ENCODE assay signal across 12 mouse cellular contexts in genomic region chr1:135131560-135131959, GRCm38 (mm10). TPM values are rescaled to one million over a fixed set of nuclear protein-coding genes. Genes with fewer than 3 reads are reported as not detected.
DNase-seq lines count a peak whose midpoint lies in the region; ATAC-seq and TF ChIP-seq lines count a peak whose summit lies in the region.
"Had no signal": no experiment of that assay in that cellular context is flagged by ENCODE, and none has a peak within 500 bp of the region (broad histone marks: within the 10 kb centered on the region; RNA-seq: fewer than 3 reads in every experiment).

No protein-coding gene starts in this region.

- no peak for TF ChIP-seq CTCF in heart, adult 2 months (IDR thresholded peaks at IDR 0.05)
- TF ChIP-seq CTCF in lung, postnatal 0 days (IDR thresholded peaks at IDR 0.05): no peak

- H3K27ac ChIP-seq in heart, adult 2 months: 0 out of 2 replicates have a peak overlapping the region, but pooled peaks have one; percentile 17
- peak overlapping the region; percentile 39; the same call in 1 of the 2 replicates for H3K27ac ChIP-seq in lung, postnatal 0 days (ENCODE audit: low read length)
- H3K27ac ChIP-seq in limb, embryonic 10.5 days: peak overlapping the region; percentile 46; the same call in 1 of the 2 replicates
- H3K27ac ChIP-seq: neural tube, embryonic 12.5 days had no signal

- no peaks in the 10 kb centered on the region for H3K4me1 ChIP-seq in heart, adult 2 months (ENCODE audit: control insufficient read depth, insufficient read depth, low read length)
- H3K4me1 ChIP-seq in lung, postnatal 0 days (ENCODE audit: insufficient read depth, low read depth, low read length): no peaks in the 10 kb centered on the region
- H3K4me1 ChIP-seq in limb, embryonic 10.5 days: peaks cover 58% of the 10 kb centered on the region

- no peak for ATAC-seq in lung, postnatal 0 days

- no peak overlapping the region for H3K9ac ChIP-seq in heart, adult 2 months (ENCODE audit: low read depth, low read length)
- H3K9ac ChIP-seq in lung, postnatal 0 days (replicated peaks; ENCODE audit: low read depth): no peak overlapping the region
- H3K9ac ChIP-seq: neural tube, embryonic 12.5 days had no signal

- H3K4me2 ChIP-seq in lung, postnatal 0 days (replicated peaks; ENCODE audit: low read depth, low read length): no peak overlapping the region
- H3K4me2 ChIP-seq: neural tube, embryonic 12.5 days had no signal

- DNase-seq in heart, adult 2 months: no peak
- no peak for DNase-seq in heart, postnatal 14 days
- no peak for DNase-seq in lung, postnatal 0 days (ENCODE audit: low spot score)
- no peak for DNase-seq in lung, postnatal 4 days
- DNase-seq in limb, embryonic 10.5 days (ENCODE audit: low spot score): no peak
- DNase-seq in thymus, postnatal 10 days (ENCODE audit: low spot score in 2 of 2): peak; percentile 63 to 64
- no peak for DNase-seq in cerebellum, adult 11-12 months
- DNase-seq in right cerebral cortex, postnatal 14 days: no peak

- H3K27me3 ChIP-seq in heart, adult 2 months (ENCODE audit: control insufficient read depth, insufficient read depth, low read length): no peaks in the 10 kb centered on the region
- H3K27me3 ChIP-seq in lung, postnatal 0 days (replicated peaks; ENCODE audit: insufficient read depth, low read length): no peaks in the 10 kb centered on the region
- H3K27me3 ChIP-seq in limb, embryonic 10.5 days (ENCODE audit: low read depth, poor library complexity, severe bottlenecking): peaks cover 22% of the 10 kb centered on the region

- TF ChIP-seq EP300 in heart, adult 2 months (IDR thresholded peaks at IDR 0.05; ENCODE audit: insufficient read depth, low read depth, low read length): no peak
- no peak for TF ChIP-seq EP300 in lung, postnatal 0 days (IDR thresholded peaks at IDR 0.05)

- H3K79me2 ChIP-seq in heart, adult 2 months (replicated peaks; ENCODE audit: control insufficient read depth, insufficient read depth, low read length): no peaks in the 10 kb centered on the region

- intact Hi-C loops in heart, adult 2 months (cut with DNase I): no loop called here
- intact Hi-C loops in heart, postnatal 14 days (cut with DNase I): loop anchor here (2.0 kb wide), 1 partner anchor 19 kb away; no protein-coding TSS in a partner anchor

- H3K9me3 ChIP-seq in lung, postnatal 0 days (ENCODE audit: low read length): no peaks in the 10 kb centered on the region
- no peaks in the 10 kb centered on the region for H3K9me3 ChIP-seq in limb, embryonic 10.5 days (replicated peaks)
- H3K9me3 ChIP-seq: neural tube, embryonic 12.5 days had no signal

- no peak overlapping the region for H3K4me3 ChIP-seq in heart, adult 2 months
- no peak overlapping the region for H3K4me3 ChIP-seq in lung, postnatal 0 days (ENCODE audit: low read depth, low read length)
- no peak overlapping the region for H3K4me3 ChIP-seq in limb, embryonic 10.5 days
- H3K4me3 ChIP-seq: neural tube, embryonic 12.5 days had no signal

- no peak for TF ChIP-seq POLR2A in heart, adult 2 months (IDR thresholded peaks at IDR 0.05; ENCODE audit: insufficient read depth, low read depth, low read length)

- H3K36me3 ChIP-seq in heart, adult 2 months (ENCODE audit: control insufficient read depth, insufficient read depth, low read length): no peaks in the 10 kb centered on the region
- H3K36me3 ChIP-seq in lung, postnatal 0 days (ENCODE audit: insufficient read depth, low read length): no peaks in the 10 kb centered on the region
- no peaks in the 10 kb centered on the region for H3K36me3 ChIP-seq in limb, embryonic 10.5 days
- H3K36me3 ChIP-seq: neural tube, embryonic 12.5 days had no signal

- whole genome bisulfite sequencing in heart, adult 2 months: 48% methylated on average over 8 of the region's 8 CpGs
- 19% methylated on average over 8 of the region's 8 CpGs for WGBS in lung, postnatal 0 days
- 56% methylated on average over 8 of the region's 8 CpGs for WGBS in limb, embryonic 10.5 days

RNA-seq across cellular contexts. Expression of gene Ptpn7, which starts 0.9 kb away (rescaled TPM):
- under 1 TPM; 0.73 to 0.82 TPM for total RNA-seq in heart, adult 2 months (2021)
- 0.82 and 1.4 TPM in 2 replicates for polyA plus RNA-seq in heart, adult 2 months (2012; rRNA removed)
- total RNA-seq in heart, postnatal 14 days (2021): 1 to 10 TPM in 1 of 2 experiments, under 1 TPM in 1; 0.72 to 3.3 TPM
- polyA plus RNA-seq in lung, postnatal 0 days (2015; fragmentation: Nextera tagmentation; extraction: Ambion mirVana): 2.9 and 3.0 TPM in 2 replicates
- polyA plus RNA-seq in limb, embryonic 10.5 days (2016; fragmentation: Nextera tagmentation; extraction: Ambion mirVana): 1.4 and 1.9 TPM in 2 replicates

RNA-seq across cellular contexts. Expression of gene Arl8a, which starts 15.1 kb away (rescaled TPM):
- 10 to 100 TPM; 20.1 to 21.0 TPM for total RNA-seq in heart, adult 2 months (2021)
- 30.5 and 32.5 TPM in 2 replicates for polyA plus RNA-seq in heart, adult 2 months (2012; rRNA removed)
- 10 to 100 TPM; 25.7 to 28.0 TPM for total RNA-seq in heart, postnatal 14 days (2021)
- polyA plus RNA-seq in lung, postnatal 0 days (2015; fragmentation: Nextera tagmentation; extraction: Ambion mirVana): 51.8 and 56.3 TPM in 2 replicates
- polyA plus RNA-seq in limb, embryonic 10.5 days (2016; fragmentation: Nextera tagmentation; extraction: Ambion mirVana): 32.7 and 42.2 TPM in 2 replicates

RNA-seq across cellular contexts. Expression of gene Lgr6, which starts 26.5 kb away (rescaled TPM):
- 10 to 100 TPM; 12.2 to 14.4 TPM for total RNA-seq in heart, adult 2 months (2021)
- 12.6 and 21.5 TPM in 2 replicates for polyA plus RNA-seq in heart, adult 2 months (2012; rRNA removed)
- total RNA-seq in heart, postnatal 14 days (2021): 10 to 100 TPM; 14.5 to 15.5 TPM
- 2.9 and 3.9 TPM in 2 replicates for polyA plus RNA-seq in lung, postnatal 0 days (2015; fragmentation: Nextera tagmentation; extraction: Ambion mirVana)
- 0.56 and 0.75 TPM in 2 replicates for polyA plus RNA-seq in limb, embryonic 10.5 days (2016; fragmentation: Nextera tagmentation; extraction: Ambion mirVana)
- polyA plus RNA-seq: activated CD4-positive, CD25-positive, alpha-beta regulatory T cell, adult 4 months had no signal

RNA-seq across cellular contexts. Expression of gene Gpr37l1, which starts 35.9 kb away (rescaled TPM):
- total RNA-seq in heart, adult 2 months (2021): under 1 TPM; 0.97 to 0.98 TPM
- polyA plus RNA-seq in heart, adult 2 months (2012; rRNA removed): 2.3 and 3.6 TPM in 2 replicates
- under 1 TPM; 0.32 to 0.48 TPM for total RNA-seq in heart, postnatal 14 days (2021)
- 0.06 and 0.19 TPM in 2 replicates for polyA plus RNA-seq in lung, postnatal 0 days (2015; fragmentation: Nextera tagmentation; extraction: Ambion mirVana)
- not detected in 2 replicates for polyA plus RNA-seq in limb, embryonic 10.5 days (2016; fragmentation: Nextera tagmentation; extraction: Ambion mirVana)
- polyA plus RNA-seq: activated CD4-positive, CD25-positive, alpha-beta regulatory T cell, adult 4 months; C2C12; embryonic facial prominence, embryonic 11.5 days had no signal

Comparison
In these comparisons a context has a peak if more than half of its experiments do, and no peak if none do; other contexts are left out.
1. DNase-seq: peak in thymus, postnatal 10 days (2 of 2); none in heart, adult 2 months (0 of 2), heart, postnatal 14 days (0 of 2), lung, postnatal 0 days (single experiment), lung, postnatal 4 days (0 of 2), limb, embryonic 10.5 days (single experiment), cerebellum, adult 11-12 months (single experiment) and right cerebral cortex, postnatal 14 days (single experiment).
2. Peak in every context shown above with its lines, with median percentiles within 50 percentile points of each other: H3K27ac ChIP-seq.